Mouse (Mus musculus) layer of hippocampus, adult 11-12 months (tissue): ENCODE data around the gene Podn.
"Not testable (repeated sequence)": the region's sequence is repeated elsewhere in the genome, so short reads cannot be mapped to it uniquely, and the experiment has no call there.

Experiments
- DNase-seq: peaks from one replicate; pipeline ENCODE4 v3.0.0; 2022; ENCODE audit warnings: low spot score

Gene Podn

GRCm38 (mm10) chr4:108079191-108079590, 17.1 kb downstream of the Podn start:
- DNase-seq, result not testable (repeated sequence)

GRCm38 (mm10) chr4:108077224-108077955, 18.9 kb downstream of the Podn start:
- no peak for DNase-seq

GRCm38 (mm10) chr4:108074204-108074823, 21.9 kb downstream of the Podn start:
- no peak for DNase-seq

DNA sequence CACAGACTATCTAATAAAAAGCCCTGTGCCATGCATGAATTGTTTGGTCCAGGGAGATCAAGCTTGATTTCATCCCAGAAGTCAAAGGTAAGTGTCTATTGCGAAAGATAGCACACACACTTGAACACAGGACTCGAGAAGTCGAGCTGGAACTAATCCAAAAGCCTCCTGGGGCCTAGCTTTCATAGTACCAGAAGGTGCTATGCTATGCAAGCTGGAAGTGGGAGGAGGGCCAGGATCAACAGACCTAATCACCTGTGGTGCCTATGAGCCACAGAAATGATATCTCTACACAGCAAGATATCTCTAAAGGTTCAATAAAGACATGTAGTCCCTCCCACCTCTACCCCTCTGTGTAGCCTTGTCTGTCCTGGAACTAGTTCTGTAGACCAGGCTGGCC, 24.2 kb downstream of the Podn start:
- no peak for DNase-seq

- DNase-seq, result peak; percentile 92
Observed at GRCm38 (mm10) chr4:108071235-108071901, 24.9 kb downstream of the Podn start.

- DNase-seq, result no peak
Observed at GRCm38 (mm10) chr4:108070723-108071122, 25.5 kb downstream of the Podn start.

- no peak for DNase-seq
Observed at GRCm38 (mm10) chr4:108070286-108070685, 26.0 kb downstream of the Podn start.

- DNase-seq, result no peak
Observed at GRCm38 (mm10) chr4:108068081-108068480, 28.2 kb downstream of the Podn start.

DNA sequence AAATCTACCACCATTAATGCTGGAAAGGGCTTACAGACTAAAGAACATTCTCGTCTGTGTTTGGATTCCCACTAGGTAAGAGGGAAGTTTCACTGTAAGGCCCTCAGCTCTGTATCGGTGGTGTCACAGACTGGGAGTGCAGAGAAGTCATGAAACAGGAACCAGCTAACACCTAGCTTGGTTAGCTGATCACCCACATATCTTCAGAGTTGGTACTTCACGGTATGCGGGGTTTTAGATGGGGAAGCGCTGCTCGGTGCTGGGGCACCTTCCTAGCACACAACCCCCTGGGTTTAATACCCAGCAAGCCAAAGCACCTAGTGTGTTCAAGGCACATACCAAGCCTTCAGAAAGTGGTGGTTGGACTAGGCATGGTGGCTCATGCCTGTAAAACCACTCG, 29.0 kb downstream of the Podn start:
- DNase-seq, result no peak

- no peak for DNase-seq
Observed at GRCm38 (mm10) chr4:108066569-108066968, 29.7 kb downstream of the Podn start.

- DNase-seq, result no peak
Observed at GRCm38 (mm10) chr4:108065176-108065844, 30.9 kb downstream of the Podn start.

DNA sequence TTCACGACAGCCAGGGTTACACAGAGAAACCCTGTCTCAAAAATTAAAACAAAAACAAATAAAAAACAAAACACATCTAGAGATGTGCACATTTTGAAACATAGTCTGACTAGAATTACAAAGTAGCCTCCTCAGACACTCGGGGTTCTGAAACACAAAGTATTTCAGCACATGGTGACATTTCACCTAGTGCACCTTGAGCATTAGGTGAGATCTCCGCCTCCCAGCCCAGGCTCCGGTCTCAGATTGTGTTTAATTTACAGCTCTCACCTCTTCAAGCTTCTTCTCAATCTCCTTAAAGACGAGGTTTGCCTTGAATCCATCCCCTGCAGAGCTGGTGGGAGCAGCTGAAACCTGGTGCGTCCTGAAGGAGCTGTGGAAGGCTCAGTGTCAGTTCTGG, 32.6 kb downstream of the Podn start:
- DNase-seq, result no peak

- DNase-seq, result no peak
Observed at GRCm38 (mm10) chr4:108062524-108062923, 33.7 kb downstream of the Podn start.

- no peak for DNase-seq
Observed at GRCm38 (mm10) chr4:108060774-108061173, 35.5 kb downstream of the Podn start.

DNA sequence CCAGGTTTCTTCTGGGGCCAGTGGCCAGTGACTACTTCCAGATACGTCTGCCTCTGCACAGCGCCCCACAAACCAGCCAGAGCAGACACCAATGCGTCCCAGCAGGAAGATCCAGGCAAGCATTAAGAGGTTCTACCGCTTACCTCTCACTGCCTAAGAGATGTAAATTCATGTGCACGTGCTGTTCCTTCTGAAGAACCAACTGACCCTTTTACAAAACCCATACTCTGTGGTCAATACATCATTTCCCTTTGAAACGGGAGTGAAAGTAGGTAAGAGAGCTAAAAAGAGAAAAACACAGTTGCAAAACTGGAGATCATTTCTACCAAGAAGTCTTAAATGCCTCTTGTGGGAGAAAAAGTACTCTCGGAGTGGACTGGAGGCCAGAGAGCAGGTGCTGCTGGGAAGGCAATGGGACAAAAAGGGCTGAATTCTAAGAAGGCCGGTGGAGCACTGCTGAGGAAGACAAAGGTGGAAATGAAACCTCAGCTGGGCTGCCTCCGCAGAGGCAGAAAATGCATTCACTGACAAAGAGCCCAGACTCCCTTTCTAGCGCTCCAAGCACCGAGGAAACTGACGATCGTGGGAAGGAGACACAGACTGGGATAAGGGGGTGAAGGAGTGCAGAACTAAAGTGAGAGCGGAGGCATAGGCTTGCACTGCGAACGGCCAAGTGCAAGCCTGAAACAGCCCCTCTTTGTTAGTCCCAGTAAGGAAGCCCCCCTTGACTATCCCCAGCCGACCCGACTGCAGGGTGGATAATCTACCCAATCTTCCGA, 36.5 kb downstream of the Podn start:
- DNase-seq, result peak; percentile 20

- no peak for DNase-seq
Observed at GRCm38 (mm10) chr4:108058166-108058565, 38.1 kb downstream of the Podn start.

DNA sequence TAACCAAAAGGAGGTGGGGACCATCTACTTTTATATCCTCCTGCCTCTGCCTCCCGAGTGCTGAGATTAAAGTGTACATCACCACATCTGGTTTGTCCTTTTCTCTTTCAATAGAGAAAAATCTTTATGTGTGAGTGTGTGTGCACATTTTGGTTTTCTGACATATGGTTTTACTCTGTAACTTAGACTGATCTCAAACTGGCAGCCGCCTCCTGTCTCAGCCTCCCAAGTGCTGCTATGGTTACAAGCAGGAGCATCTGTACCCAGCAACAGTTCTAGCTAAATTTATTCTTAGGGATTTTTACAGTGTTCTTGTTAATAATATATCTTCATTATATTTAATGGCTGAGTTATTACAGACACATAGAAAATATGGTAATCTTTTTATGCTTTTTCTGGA, 39.0 kb downstream of the Podn start:
- DNase-seq, result no peak

GRCm38 (mm10) chr4:108055873-108056272, 40.4 kb downstream of the Podn start:
- DNase-seq, result no peak

- no peak for DNase-seq
Observed at GRCm38 (mm10) chr4:108052673-108053072, 43.6 kb downstream of the Podn start.

- DNase-seq, result no peak
Observed at GRCm38 (mm10) chr4:108051687-108052274, 44.5 kb downstream of the Podn start.

DNA sequence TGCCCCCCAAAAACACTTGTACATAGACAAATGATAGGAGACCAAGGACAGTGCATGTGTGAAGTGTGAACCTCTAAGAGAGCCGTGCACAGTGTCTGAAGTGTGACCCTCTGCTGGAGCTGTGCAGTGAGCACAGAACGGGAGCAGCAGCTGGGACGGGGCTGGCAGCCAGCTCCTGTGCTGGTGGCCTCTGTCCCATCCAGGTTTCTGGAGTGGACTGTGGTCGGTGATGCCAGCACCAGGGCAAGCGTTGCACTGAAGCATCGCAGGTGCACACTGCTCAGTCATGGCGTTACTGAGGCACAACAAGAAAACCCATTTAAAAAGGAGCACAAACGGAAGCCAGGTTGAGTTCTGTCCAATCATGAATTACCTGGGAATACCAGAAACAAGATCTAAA, 50.1 kb downstream of the Podn start:
- no peak for DNase-seq
